Mouse (Mus musculus): ENCODE results near the gene Gucy2g.

- no peak for TF ChIP-seq NRF1 (IDR thresholded peaks at IDR 0.05; ENCODE audit: low read depth, low read length)
- no peak for TF ChIP-seq USF1 (IDR thresholded peaks at IDR 0.05; ENCODE audit: low read depth, low read length)
- no peak for TF ChIP-seq ZC3H11A (IDR thresholded peaks at IDR 0.05; ENCODE audit: low read depth, low read length)
- TF ChIP-seq CHD2 (IDR thresholded peaks at IDR 0.05; ENCODE audit: low read length), result no peak
- TF ChIP-seq ZMIZ1 (IDR thresholded peaks at IDR 0.05; ENCODE audit: low read depth, low read length), result no peak
- TF ChIP-seq PAX5 (IDR thresholded peaks at IDR 0.05; ENCODE audit: low read length), result no peak
- no peak for TF ChIP-seq E2F4 (IDR thresholded peaks at IDR 0.05; ENCODE audit: insufficient replicate concordance, low read depth, low read length)
- no peak for TF ChIP-seq CTCF (conservative IDR thresholded peaks at IDR 0.05 in 1 of 2, IDR thresholded peaks at IDR 0.05 in 1 of 2; ENCODE audit: low read depth in 2 of 2, low read length in 2 of 2)
Measured at GRCm38 (mm10) chr19:55165183-55165865, 75.7 kb downstream of the Gucy2g start.

Measured in CH12.LX (cell line).